Mouse (Mus musculus): ENCODE measurements around the gene Kiss1r. TPM values are rescaled to one million over a fixed set of nuclear protein-coding genes. Genes with fewer than 3 reads are reported as not detected.

Kiss1r gene
- total RNA-seq, 2 experiments from 2014 or later, result 1.2 to 1.3 TPM

DNA sequence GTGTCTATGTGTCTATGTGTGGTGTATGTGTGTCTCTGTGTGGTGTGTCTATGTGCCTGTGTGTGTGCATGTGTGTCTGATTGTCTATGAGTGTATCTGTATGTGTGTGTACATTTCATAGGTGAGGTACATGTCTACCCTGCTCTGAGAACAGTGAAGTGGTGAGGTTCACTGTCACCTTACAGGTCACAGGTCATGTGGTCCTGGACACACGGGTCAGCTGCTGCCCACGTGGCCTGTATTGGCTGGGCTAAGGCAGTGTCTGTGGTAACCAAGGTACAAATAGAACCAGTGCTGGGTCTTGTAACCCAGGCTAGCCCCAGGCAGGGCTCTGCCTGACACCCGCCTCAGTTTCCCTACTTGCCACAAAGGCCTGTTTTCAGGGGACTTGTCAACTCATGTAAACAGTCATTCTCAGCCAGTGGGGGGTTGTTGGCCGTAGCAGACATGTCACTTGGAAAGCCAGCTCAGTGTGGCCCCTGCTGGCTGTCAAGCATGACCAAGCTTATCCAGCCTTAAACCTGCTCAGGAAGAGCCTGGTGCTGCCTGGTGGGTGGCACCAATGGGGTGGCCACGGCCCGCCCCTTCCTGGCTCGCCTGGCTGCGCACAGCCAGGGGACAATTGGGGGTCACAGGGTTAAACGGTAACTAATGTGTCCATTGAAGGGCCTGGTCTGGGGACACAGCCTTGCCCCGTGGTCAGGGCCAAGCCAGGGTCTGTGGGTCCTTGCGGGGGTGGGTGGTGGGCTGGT, 21.2 kb downstream of the Kiss1r start:
- no peak for DNase-seq

DNA sequence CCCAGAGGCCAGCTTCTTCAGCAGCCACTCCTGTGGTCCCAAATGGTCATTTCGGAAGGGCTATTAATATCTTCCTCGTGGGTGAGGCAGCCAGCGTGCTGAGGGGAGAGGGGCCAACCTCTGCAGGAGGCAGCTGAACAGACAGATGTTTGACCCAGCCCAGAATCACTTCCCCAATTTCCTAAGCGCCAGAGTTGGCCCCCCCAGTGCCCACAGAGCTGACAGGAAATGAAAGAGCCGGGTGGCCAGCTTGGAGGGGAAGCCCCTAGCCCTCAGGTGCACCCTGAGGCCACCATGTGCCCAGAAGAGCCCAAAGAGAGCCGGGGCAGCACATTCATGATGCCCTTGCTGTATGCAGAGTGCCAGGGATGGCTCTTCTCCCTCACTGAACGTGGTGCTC, 24.0 kb downstream of the Kiss1r start:
- peak in 1 of 2 experiments; percentile 35 for DNase-seq

DNA sequence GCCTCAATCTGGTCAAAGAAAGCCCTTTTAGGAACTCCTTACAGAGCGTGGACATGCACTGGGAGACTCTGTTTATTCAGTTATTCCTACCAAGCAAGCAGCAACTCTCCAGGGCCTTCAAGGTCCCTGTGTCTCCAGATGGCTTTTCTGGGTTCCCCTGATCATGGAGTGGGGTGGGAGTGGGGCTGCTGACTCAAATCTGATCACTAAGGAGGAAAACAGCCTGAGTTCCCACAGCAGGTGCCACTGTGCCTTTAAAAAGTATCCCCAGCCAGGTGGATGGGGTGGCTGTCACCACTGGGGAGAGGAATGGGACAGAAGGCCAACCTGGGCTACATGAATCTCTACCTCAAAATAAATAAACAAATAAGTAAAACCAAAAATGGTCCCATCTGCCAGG, 26.2 kb downstream of the Kiss1r start:
- no peak for DNase-seq

DNA sequence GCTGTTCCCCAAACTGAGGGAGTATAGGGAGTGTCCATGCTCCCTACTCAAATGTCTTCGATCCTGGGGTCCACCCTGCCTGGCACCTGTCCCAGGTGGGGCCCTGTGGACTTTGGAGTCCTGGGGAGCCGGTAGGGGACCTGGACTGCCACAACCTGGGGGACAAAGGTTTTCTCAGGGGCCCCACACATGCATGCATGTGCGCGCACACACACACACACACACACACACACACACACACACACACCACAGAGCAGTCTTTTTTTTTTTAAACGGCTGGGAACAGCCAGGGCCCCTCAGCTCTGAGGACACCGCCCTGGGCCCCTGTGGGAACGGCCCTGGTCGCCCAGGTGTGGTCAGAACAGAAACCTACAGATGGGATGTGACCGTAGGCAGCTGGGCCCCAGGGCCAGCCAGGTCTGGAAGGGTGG, 26.7 kb downstream of the Kiss1r start:
- DNase-seq, result no peak

DNA sequence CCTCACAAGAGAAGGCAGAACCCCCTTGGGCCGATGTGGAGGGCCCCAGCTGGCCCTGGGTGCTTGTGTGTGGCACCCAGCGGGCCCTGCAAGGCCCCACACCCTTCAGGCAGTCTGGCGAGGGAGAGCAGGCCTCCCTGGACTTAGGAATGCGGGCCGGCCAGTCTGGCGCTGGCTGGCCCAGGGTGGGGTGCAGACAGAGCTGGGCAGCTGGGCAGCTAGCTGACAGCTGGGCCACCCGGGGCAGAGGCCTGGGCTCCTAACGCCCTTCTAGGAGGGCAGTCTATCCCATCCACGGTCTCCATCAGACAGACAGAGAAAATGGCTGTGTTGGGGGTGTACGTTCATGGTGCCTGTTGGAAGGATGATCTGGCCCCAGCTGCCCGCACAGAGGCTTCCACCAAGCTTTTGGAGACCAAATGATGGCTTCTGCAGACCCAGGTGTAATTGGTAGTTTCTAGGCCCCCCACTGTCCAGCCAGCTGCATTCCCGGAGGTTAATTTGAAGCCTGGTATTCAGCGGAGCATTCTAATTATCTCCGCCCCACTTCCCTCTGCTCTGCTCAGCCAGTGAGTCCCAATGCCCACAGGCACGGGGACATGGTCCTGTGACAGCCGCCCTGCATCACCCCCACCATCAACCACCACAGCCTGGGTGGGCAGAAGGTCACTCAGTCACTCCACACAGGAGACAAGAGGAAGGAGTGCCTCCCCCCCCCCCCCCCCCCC, 28.9 kb downstream of the Kiss1r start:
- DNase-seq, result no peak

DNA sequence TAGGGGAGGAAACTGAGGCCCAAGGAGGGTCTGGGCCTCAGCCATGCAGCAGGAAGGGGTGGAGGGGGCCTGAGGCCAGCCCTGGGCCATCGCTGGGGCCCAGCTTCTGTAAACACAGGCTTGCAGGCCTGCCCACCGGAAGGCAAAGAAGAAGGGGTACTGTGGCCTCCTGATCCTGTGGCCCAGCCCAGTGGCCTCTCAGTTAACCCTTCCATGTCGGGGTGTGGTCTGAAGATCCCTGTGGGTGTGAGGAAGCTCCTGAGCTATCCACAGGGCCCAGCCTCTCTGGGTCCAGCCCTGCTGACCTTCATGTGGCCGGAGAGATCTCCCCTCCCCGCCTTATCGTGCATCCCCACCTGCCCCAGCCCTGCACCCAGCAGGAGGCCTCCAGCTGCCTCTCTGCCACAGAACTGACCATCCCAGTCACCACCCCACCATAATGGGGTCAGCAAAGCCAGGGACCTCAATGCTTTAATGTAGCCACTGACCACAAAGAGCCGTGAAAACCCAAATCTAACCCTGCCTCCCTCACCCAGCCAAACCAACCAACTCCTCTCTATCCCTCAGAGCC, 30.1 kb downstream of the Kiss1r start:
- DNase-seq, result no peak

DNA sequence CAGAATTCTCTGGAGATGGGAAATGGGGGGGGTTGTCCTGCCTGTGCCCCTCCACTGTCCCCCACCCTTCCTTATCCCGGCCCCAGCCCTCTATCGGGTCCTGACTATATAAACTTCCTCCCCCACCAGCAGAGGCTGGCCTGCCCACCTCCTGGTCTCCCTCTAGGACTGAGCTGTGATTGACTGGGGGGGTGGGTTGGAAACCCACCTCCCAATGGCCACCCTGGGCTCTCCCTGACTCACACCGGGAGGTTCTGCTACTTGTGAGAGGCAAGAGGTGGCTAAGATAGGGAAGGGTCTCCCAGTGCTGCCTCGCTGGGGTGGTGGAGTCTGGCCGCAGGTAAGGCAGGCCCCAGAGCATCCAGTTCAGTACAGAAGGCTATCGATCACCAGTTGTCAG, 30.7 kb downstream of the Kiss1r start:
- no peak for DNase-seq

DNA sequence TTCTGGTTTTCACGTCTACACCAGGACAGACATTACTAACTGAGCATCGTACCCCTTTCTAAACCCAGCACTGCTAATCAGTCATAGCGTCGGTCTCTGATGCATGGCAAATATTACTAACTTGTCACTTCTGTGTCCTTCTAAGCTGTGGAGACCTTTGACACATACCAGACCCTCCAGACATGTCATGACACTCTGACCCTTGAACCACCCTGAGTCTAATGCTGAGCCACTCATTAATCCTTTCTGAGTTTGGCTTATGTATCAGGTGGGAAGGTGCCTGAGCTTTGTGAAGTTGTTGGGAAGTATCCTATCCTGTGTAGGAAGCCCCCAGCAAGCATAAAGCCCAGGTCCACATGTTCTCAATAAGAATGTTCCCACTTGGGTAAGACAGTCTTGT, 33.1 kb downstream of the Kiss1r start:
- no peak for DNase-seq

DNA sequence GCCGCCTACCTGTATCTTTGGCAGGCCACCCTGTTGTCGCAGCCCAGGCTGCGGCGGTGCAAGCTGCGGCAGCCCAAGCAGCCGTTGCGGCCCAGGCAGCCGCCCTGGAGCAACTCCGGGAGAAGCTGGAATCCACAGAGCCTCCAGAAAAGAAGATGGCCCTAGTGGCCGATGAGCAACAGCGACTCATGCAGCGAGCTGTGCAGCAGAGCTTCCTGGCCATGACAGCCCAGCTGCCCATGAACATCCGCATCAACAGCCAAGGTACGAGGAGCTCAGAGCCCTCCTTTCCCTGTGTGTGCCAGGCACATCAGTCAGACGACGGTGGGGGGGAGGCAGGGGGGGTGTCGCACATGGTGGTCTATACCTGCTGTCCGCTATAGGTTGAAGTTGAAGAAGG, 33.9 kb downstream of the Kiss1r start:
- no peak for DNase-seq

DNA sequence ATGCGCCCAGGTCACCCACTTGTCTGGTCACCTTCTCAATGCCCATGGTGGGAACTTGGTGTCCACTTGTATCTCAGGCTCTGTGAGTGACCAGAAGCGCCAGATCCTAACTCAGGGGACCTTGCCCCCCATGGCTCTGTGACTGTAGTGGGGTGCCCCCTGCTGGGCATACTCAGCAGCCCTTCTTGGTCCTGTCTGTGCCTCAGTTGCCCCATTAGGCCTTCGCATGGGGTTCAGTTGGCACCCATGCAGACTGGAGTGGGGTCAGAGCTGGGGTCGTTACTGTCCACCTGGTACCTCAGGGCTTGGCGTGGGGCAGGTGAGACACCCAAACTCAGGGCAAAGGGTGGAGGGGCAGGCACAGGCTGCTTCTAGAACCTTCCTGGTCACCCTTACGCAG, 37.2 kb downstream of the Kiss1r start:
- peak; percentile 42 to 63 for DNase-seq

DNA sequence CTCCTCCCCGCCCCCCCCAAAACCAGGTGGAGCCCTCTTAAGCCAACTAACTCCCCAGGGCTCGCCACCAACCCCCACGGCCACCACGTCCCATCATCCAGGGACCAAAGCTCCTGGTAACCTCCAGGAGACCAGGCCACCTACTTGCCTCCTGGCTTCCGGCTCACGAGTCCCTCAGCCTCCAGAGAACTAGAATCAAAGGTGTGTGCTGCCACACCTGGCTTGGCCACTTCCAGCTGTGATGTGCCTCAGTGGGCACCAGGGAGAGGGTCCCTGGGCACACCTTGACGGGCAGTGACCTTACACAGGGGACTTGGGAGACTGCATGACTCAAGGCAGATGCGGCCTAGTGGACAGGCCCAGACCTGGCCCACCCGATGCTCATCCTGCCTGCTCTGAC, 38.9 kb downstream of the Kiss1r start:
- no peak for DNase-seq

DNA sequence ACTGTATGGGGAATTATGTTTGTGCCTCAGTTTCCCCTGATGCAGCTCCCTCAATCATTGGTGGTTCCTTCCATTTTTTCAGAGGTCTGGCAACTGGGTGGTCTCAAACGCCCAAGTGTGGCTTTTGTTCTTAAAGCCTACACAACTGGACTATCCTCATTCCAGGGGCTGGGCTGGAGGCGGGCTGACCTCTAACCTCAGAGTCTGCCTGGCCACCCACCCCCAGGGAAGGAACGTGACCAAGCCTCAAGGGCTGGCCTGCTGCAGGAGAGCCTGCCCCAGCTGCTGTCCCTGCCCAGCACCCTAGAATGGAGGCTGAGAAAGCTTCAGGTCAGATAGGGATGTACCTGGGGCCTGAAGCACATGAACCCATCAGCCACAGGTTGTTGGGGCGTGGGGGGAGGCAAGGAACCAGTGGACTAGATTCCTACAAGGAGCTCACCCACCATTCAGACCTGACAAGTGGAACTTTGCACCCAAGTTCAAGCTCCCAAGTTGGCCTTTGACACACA, 39.9 kb downstream of the Kiss1r start:
- DNase-seq, result no peak

DNA sequence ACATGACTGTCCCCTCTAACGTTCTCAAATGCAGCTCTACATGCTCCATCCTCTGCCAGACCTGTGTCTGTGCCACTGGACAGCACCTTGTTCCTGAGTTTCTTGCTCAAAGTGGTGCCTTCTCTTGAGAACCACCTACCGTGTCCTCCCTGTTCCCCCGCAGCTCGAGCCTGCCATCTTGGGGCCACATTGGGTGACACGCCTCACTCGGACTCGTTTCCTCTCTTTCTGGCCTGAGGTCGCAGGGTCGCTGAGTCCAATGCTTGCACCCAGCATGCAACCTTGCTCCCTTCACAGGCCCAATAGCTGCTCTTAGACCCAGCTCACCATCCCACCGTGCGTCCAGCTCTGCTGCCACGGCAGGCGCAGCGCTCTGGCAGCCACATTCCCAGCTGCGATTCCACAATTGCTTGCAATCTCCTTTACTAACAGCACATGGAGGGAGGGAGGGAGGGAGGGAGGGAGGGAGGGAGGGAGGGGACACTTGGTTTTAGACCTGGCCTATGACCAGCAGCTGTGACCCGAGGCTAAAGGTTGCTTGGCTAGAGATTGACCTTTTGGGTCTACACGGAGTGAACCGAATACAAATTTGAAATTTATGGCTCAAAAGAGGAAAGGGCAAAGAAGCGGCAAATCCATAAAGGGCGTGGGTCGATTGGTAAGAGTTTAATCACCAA, 41.5 kb downstream of the Kiss1r start:
- peak; percentile 84 to 87 for DNase-seq

DNA sequence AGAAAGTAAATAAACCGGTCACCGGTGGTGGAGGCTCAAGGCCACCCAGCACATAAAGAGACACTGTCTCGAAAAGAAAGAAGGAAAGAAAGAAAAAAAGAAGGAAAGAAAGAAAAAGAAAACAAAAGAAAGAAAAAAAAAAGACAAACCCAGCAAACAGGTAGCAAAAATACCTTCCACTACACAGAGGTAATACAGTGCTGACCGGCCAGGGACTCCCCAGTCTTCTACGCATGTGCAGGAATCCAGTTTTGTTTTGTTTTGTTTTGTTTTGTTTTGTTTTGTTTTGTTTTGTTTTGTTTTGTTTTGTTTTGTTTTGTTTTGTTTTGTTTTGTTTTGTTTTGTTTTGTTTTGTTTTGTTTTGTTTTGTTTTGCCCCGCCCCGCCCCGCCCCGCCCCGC, 42.6 kb downstream of the Kiss1r start:
- peak; percentile 27 to 56 for DNase-seq

DNA sequence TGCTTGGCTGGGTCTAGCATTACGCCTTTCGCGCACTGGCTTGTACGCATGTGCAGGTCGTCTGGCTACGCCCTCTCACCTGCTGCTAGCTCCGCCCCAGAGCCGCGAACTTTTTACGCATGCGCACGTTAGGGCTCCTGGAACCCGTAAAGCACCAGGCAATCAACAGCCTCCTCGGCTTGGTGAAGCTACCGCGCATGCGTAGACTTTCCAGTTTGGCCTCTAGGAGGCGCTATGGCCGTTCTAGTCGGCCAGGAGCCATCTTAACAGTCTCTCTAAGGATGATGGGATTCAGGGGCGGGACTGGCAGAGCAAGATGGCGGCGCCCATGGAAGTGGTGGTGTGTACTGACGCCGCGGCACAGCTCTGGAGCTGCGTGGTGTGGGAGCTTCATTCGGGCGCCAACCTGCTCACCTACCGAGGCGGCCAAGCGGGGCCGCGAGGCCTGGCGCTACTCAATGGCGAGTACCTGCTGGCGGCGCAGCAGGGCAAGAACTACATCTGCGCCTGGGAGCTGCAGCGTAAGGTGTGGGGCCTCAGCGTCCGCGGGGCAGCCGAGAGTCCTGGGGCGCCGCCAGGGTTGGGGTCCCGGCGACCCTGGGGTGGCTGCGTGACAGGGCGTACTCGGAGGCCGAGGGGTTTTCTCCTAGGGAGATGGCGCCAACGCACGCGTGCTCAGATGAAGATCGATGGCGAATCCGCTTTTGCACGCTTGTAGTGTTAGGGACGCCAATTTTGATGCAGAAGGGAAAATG, 43.3 kb downstream of the Kiss1r start, which contains the start of gene Wdr18:
Wdr18 (plus strand) TSS at position 306 of the 755 bp plus-strand sequence.
- peak; percentile 98 to 100 for DNase-seq

DNA sequence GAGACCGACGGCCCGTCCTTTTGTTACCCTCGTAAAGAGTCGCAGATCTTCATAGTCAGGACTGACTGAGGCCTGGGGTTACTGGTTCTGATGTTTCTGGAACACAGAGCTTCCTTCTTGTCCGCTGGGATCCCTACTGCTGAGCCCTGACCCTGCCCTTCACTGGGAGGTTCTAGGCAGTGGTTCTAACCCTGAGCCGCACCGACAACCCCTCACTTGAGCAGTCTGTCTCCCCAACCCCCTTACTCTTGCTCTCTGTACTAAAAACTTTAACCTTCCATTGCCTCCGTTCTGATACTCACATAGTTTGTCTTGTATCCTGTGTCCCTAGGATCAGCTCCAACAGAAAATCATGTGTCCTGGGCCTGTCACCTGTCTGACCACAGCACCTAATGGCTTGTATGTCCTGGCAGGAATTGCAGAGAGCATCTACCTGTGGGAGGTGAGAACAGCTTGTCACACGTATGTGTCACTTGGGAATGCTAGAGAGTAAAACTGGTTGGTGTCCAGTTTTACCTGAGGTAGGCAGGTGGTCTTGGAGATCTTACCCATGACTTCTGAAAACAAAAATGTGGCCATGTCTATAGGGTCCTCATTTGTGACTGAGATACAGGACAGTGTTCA, 44.0 kb downstream of the Kiss1r start:
- DNase-seq, result no peak

DNA sequence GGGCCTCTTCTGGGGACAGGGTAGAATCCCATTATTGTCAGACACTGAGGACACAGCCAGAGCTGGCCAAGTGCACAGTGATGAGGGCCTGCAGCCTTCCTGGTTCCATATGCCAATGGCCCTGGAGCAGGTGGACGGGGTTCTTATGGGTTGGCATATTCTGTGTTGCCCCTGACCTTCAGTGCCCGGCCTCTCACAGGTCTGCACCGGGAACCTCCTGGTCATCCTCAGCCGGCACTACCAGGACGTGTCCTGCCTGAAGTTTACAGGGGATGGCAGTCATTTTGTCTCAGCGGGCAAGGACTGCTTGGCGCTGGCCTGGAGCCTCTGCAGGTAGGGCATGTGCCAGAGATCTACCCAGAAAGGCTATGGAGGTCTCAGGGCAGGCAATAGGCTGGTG, 48.0 kb downstream of the Kiss1r start:
- no peak for DNase-seq

DNA sequence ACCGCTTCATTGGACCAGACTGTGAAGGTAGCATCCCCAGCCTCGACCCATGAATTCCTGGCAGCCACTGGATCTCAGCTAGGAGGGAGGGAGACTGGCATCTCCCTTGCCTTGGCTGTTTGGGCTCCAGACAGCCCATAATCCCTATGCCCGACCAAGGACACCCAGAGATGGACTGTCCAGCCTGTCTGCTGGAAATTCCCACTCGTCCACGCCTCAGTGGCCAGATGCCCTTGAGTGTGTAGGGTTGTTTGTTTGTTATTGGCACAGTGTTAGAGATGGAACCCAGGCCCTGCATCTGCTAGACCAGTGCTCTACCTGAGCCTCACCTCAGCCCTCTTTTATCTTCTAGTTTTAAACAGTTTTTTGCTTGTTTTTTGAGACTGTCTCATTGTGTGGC, 48.6 kb downstream of the Kiss1r start:
- peak; percentile 48 to 57 for DNase-seq

DNA sequence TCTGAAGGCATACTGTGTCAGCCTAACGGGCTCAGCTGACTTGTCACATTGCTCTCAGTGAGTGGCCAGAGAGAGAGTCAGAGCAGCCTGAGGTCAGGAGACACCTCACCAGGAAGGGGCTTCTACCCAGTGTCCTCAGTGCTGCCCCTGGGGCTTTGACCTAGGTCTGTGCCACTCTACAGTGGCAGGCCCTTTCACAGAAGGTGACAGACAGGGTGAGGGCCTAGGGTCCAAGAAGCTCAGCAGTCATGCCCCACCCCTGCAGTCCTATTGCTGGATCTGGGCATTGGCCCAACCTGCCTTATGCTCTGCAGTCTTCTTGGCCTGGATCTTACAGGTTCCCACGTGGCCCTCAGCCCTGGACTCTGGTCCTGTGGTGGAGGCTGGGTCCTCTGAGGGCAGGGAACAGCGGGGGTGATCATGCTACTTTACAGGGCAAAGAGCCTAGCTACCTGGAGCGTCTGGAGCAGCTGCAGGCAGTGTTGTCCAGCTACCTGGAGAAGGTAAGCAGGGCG, 50.2 kb downstream of the Kiss1r start:
- DNase-seq, result no peak

DNA sequence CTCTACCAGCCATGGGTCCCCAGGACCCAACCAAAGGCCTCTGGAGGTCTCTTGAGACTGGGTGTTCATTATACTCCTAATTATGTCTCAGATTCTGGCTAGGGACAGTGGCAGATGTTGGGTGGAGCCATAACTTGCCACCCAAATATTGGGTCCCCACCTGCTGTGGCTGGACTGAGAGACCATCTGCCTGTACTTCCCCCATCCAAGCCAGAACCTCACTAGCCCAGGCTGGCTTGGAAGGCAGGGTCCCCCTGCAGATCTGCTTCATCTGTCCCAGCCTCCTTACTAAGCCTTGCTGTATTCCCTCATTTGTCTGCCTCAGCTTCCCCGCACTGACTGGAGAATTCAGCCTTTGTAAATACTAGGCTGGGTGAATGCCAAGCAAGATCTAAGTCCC, 51.4 kb downstream of the Kiss1r start:
- no peak for DNase-seq

DNA sequence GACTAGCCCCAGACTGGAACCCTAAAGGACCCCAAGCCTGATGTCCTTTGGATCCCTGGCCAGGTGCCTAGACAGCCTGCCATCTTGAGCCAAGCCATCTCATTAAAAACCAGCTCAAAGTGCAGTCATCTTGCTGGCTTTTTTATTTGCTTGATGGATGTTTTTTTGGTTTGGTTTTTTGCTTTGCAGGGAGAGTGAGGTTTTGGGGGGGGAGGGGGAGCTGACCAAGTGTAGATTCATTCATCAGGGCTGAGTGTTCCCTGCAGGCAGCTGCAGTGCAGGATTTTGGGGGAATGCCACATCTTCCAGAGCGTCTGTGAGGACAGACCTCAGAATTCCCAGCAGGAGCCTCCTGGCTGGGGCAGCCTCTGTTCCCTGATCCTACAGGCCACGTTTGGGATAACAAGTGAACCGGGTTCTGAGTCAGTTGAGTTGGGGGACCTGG, 52.4 kb downstream of the Kiss1r start:
- no peak for DNase-seq

Measured in adrenal gland, postnatal 36 days (tissue).